Mouse (Mus musculus) embryonic facial prominence, embryonic 15.5 days (tissue): ENCODE data around the gene Epb41. TPM values are rescaled to one million over a fixed set of nuclear protein-coding genes. Genes with fewer than 3 reads are reported as not detected.

Experiments used
- ATAC-seq: fragments of 200-750 bp; cut with Nextera tagmentation; 2 replicates; pipeline ENCODE4 v1.8.0; 2017; ENCODE audit warnings: low read depth, moderate TSS enrichment; ENCODE audit not compliant: insufficient number of reproducible peaks, low FRiP score, low TSS enrichment
- H3K27ac ChIP-seq: fragments of 300-500 bp; sonication (generic); replicated peaks from 2 replicates; pipeline ENCODE4 v1.5.1; 2015; ENCODE audit warnings: mild to moderate bottlenecking, inconsistent platforms
- H3K27me3 ChIP-seq: fragments of 300-500 bp; sonication (generic); 2 replicates; pipeline ENCODE4 v1.6.1; 2015; ENCODE audit warnings: inconsistent platforms
- H3K36me3 ChIP-seq: fragments of 300-500 bp; sonication (generic); 2 replicates; pipeline ENCODE4 v1.6.1; 2015; ENCODE audit warnings: mild to moderate bottlenecking, inconsistent platforms
- H3K4me1 ChIP-seq: fragments of 300-500 bp; sonication (generic); 2 replicates; pipeline ENCODE4 v1.6.1; 2015; ENCODE audit warnings: inconsistent platforms
- H3K4me2 ChIP-seq: fragments of 300-500 bp; sonication (generic); replicated peaks from 2 replicates; pipeline ENCODE4 v1.6.1; 2015; ENCODE audit warnings: mild to moderate bottlenecking, inconsistent platforms
- H3K4me3 ChIP-seq: fragments of 300-500 bp; sonication (generic); replicated peaks from 2 replicates; pipeline ENCODE4 v1.5.1; 2015; ENCODE audit warnings: mild to moderate bottlenecking, inconsistent platforms
- H3K9ac ChIP-seq: fragments of 300-500 bp; sonication (generic); 2 replicates; pipeline ENCODE4 v1.6.1; 2015; ENCODE audit warnings: inconsistent platforms
- H3K9me3 ChIP-seq: fragments of 300-500 bp; sonication (generic); replicated peaks from 2 replicates; pipeline ENCODE4 v1.6.1; 2016; ENCODE audit warnings: inconsistent platforms
- WGBS: fragments of 180-500 bp; shearing (Covaris S2); methylation state at CpG from one replicate; pipeline ENCODE4 v1.1.7; 2015; 5-methylcytosine and 5-hydroxymethylcytosine counted together
- polyA plus RNA-seq: library from polyadenylated mRNA; unstranded; fragments of >200 nt; fragmentation: Nextera tagmentation; extraction: Ambion mirVana; gene quantifications from 2 replicates; pipeline ENCODE4 v1.2.1, GENCODE M21; 2015

Gene Epb41
- polyA plus RNA-seq, 1 experiment from 2014 or later: 58.0 TPM

GRCm38 (mm10) chr4:132093928-132094327 lies 18.8 kb upstream of the Epb41 start:
- no peak overlapping the region for H3K27ac ChIP-seq
- 83% methylated on average over 5 of the region's 5 CpGs for WGBS

GRCm38 (mm10) chr4:132093136-132093535 lies 18.0 kb upstream of the Epb41 start:
- ATAC-seq: no peak
- H3K4me3 ChIP-seq: no peak overlapping the region
- H3K27ac ChIP-seq: no peak overlapping the region
- H3K9ac ChIP-seq: no peak overlapping the region
- H3K27me3 ChIP-seq: no peaks in the 10 kb centered on the region
- H3K4me2 ChIP-seq: no peak overlapping the region
- no peaks in the 10 kb centered on the region for H3K4me1 ChIP-seq
- H3K36me3 ChIP-seq: no peaks in the 10 kb centered on the region
- WGBS: 77% methylated on average over 6 of the region's 6 CpGs
- no peaks in the 10 kb centered on the region for H3K9me3 ChIP-seq

More at GRCm38 (mm10) chr4:132093928-132094327, 18.8 kb upstream of the Epb41 start:
- Histone ChIP-seq H3K27me3 (no peaks in the 10 kb centered on the region), H3K9me3 (no peaks in the 10 kb centered on the region), H3K4me3 (no peak overlapping the region), H3K36me3 (no peaks in the 10 kb centered on the region), H3K9ac (no peak overlapping the region), H3K4me1 (no peaks in the 10 kb centered on the region), H3K4me2 (no peak overlapping the region)
- no peak for ATAC-seq

GRCm38 (mm10) chr4:132088921-132089320 lies 13.8 kb upstream of the Epb41 start:
- Histone ChIP-seq H3K36me3 (no peaks in the 10 kb centered on the region), H3K27ac (no peak overlapping the region), H3K9me3 (no peaks in the 10 kb centered on the region), H3K4me3 (no peak overlapping the region), H3K4me1 (no peaks in the 10 kb centered on the region), H3K9ac (no peak overlapping the region), H3K27me3 (no peaks in the 10 kb centered on the region), H3K4me2 (no peak overlapping the region)
- WGBS: 19% methylated on average over 7 of the region's 7 CpGs
- ATAC-seq: no peak

- Histone ChIP-seq H3K27me3 (no peaks in the 10 kb centered on the region), H3K4me1 (no peaks in the 10 kb centered on the region), H3K4me3 (no peak overlapping the region), H3K9me3 (no peaks in the 10 kb centered on the region), H3K4me2 (no peak overlapping the region), H3K27ac (no peak overlapping the region), H3K9ac (no peak overlapping the region), H3K36me3 (no peaks in the 10 kb centered on the region)
- no peak for ATAC-seq
- 78% methylated on average over 7 of the region's 7 CpGs for WGBS
Observed at GRCm38 (mm10) chr4:132085114-132085513, 10.0 kb upstream of the Epb41 start.

- H3K9ac ChIP-seq: no peak overlapping the region
- no peaks in the 10 kb centered on the region for H3K9me3 ChIP-seq
- WGBS: 64% methylated on average over 4 of the region's 4 CpGs
- H3K4me1 ChIP-seq: peaks cover 15% of the 10 kb centered on the region
- H3K27ac ChIP-seq: no peak overlapping the region
- no peak overlapping the region for H3K4me3 ChIP-seq
- H3K4me2 ChIP-seq: no peak overlapping the region
- H3K36me3 ChIP-seq: no peaks in the 10 kb centered on the region
- no peak for ATAC-seq
- H3K27me3 ChIP-seq: no peaks in the 10 kb centered on the region
Observed at GRCm38 (mm10) chr4:132080492-132080983, 5.4 kb upstream of the Epb41 start.

- Histone ChIP-seq H3K27ac (no peak overlapping the region), H3K36me3 (no peaks in the 10 kb centered on the region), H3K4me3 (no peak overlapping the region), H3K9ac (no peak overlapping the region), H3K4me2 (peak overlapping the region; percentile 31; the same call in 1 of the 2 replicates), H3K9me3 (no peaks in the 10 kb centered on the region), H3K4me1 (peaks cover 20% of the 10 kb centered on the region), H3K27me3 (no peaks in the 10 kb centered on the region)
- no peak for ATAC-seq
- WGBS: 12% methylated on average over 19 of the region's 19 CpGs
Observed at GRCm38 (mm10) chr4:132079555-132080275, 4.6 kb upstream of the Epb41 start.

- Histone ChIP-seq H3K9me3 (no peaks in the 10 kb centered on the region), H3K36me3 (no peaks in the 10 kb centered on the region), H3K4me1 (peaks cover 29% of the 10 kb centered on the region), H3K4me3 (no peak overlapping the region), H3K27me3 (0 out of 2 replicates have a peak, but pooled peaks cover 2% of the 10 kb centered on the region), H3K27ac (no peak overlapping the region), H3K9ac (no peak overlapping the region), H3K4me2 (no peak overlapping the region)
- no peak for ATAC-seq
- 54% methylated on average over 7 of the region's 7 CpGs for WGBS
Observed at GRCm38 (mm10) chr4:132078296-132078714, 3.2 kb upstream of the Epb41 start.

- ATAC-seq: no peak
- H3K9ac ChIP-seq: no peak overlapping the region
- H3K27ac ChIP-seq: no peak overlapping the region
- no peaks in the 10 kb centered on the region for H3K9me3 ChIP-seq
- no peak overlapping the region for H3K4me3 ChIP-seq
- H3K4me1 ChIP-seq: peaks cover 29% of the 10 kb centered on the region
- 62% methylated on average over 7 of the region's 7 CpGs for WGBS
- 0 out of 2 replicates have a peak, but pooled peaks cover 5% of the 10 kb centered on the region for H3K27me3 ChIP-seq
- no peak overlapping the region for H3K4me2 ChIP-seq
- H3K36me3 ChIP-seq: no peaks in the 10 kb centered on the region
Observed at GRCm38 (mm10) chr4:132077445-132077844, 2.3 kb upstream of the Epb41 start.

- Histone ChIP-seq H3K9ac (no peak overlapping the region), H3K27me3 (0 out of 2 replicates have a peak, but pooled peaks cover 5% of the 10 kb centered on the region), H3K4me1 (peaks cover 29% of the 10 kb centered on the region), H3K4me2 (peak overlapping the region; percentile 30), H3K36me3 (no peaks in the 10 kb centered on the region), H3K4me3 (no peak overlapping the region), H3K9me3 (no peaks in the 10 kb centered on the region), H3K27ac (no peak overlapping the region; the same call in 1 of the 2 replicates)
- no peak for ATAC-seq
- WGBS: 20% methylated on average over 20 of the region's 20 CpGs
Observed at GRCm38 (mm10) chr4:132076480-132077405, 1.6 kb upstream of the Epb41 start.

- no peak overlapping the region for H3K27ac ChIP-seq
Observed at GRCm38 (mm10) chr4:132075796-132076195, 675 bp upstream of the Epb41 start.

More at GRCm38 (mm10) chr4:132075796-132076195, 675 bp upstream of the Epb41 start:
- Histone ChIP-seq H3K4me1 (peaks cover 29% of the 10 kb centered on the region), H3K9me3 (no peaks in the 10 kb centered on the region), H3K36me3 (no peaks in the 10 kb centered on the region), H3K4me3 (peak overlapping the region; percentile 76; the same call in 1 of the 2 replicates), H3K9ac (no peak overlapping the region), H3K27me3 (0 out of 2 replicates have a peak, but pooled peaks cover 5% of the 10 kb centered on the region), H3K4me2 (peak overlapping the region; percentile 99)
- 54% methylated on average over 1 of the region's 1 CpGs for WGBS
- ATAC-seq: no peak
